Mouse (Mus musculus) cerebellum, adult 2 months (tissue): ENCODE measurements at regions not wholly inside any gene's neighbourhood (a gene's known extent, or its start where the extent isn't known, plus 50 kb on each side); places are given as distances from the start of the nearest gene placed in this dataset.

Experiments used
- DNase-seq, 2 experiments: peaks; one replicate each; pipeline ENCODE4 v3.0.0; 2021
- H3K27ac ChIP-seq: fragments of 200-500 bp; 2 replicates; pipeline ENCODE4 v1.5.1; 2012; ENCODE audit warnings: low read length, control low read depth, inconsistent platforms; ENCODE audit not compliant: insufficient read depth
- H3K27me3 ChIP-seq: fragments of 200-500 bp; 2 replicates; pipeline ENCODE4 v1.6.1; 2012; ENCODE audit warnings: inconsistent platforms, mild to moderate bottlenecking, low read length, moderate library complexity; ENCODE audit not compliant: control insufficient read depth, insufficient read depth
- H3K4me1 ChIP-seq: fragments of 200-500 bp; 2 replicates; pipeline ENCODE4 v1.6.1; 2011; ENCODE audit warnings: low read length; ENCODE audit not compliant: control insufficient read depth, insufficient read depth
- H3K4me3 ChIP-seq: fragments of 200-500 bp; replicated peaks from 2 replicates; pipeline ENCODE3; 2011; ENCODE audit warnings: mild to moderate bottlenecking, low read depth, low read length, control low read depth; ENCODE audit not compliant: insufficient read depth
- CTCF ChIP-seq: fragments of 200-500 bp; IDR thresholded peaks from 2 replicates; pipeline ENCODE4 v1.5.1; 2011; ENCODE audit warnings: low read depth, mild to moderate bottlenecking, control low read depth, low read length, moderate library complexity, borderline replicate concordance; ENCODE audit not compliant: insufficient read depth
- POLR2A ChIP-seq: fragments of 200-500 bp; IDR thresholded peaks from 2 replicates; pipeline ENCODE4 v1.6.1; 2011; ENCODE audit warnings: low read length, control low read depth, borderline replicate concordance; ENCODE audit not compliant: insufficient read depth
- WGBS: fragments of 180-500 bp; shearing (Covaris S2); methylation state at CpG from one replicate; pipeline ENCODE4 v1.1.7; 2018; 5-methylcytosine and 5-hydroxymethylcytosine counted together

DNA sequence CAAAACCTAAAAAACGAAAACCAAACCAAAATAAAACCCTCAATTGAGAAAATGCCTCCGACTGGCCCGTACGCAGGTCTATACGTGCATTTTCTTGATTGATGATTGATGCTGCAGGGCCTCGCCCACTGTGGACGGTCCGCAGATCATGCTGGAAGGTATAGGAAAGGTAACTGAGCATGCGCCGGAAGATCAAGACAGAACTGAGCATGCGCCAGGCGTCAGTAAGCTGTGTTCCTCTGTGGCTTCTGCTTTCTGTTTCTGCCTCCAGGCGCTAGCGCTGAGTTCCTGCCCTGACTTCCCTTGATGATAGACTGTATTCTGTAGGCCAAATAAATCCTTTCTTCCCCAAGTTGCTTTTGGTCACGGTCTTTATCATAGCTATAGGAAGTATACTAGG is 264.6 kb upstream of the Kazn start:
- 97% methylated on average over 15 of the region's 15 CpGs for WGBS
- DNase-seq: no peak
- Histone ChIP-seq H3K4me1 (no peaks in the 10 kb centered on the region; the same call in 1 of the 2 replicates), H3K27ac (no peak overlapping the region), H3K27me3 (no peaks in the 10 kb centered on the region), H3K4me3 (no peak overlapping the region)
- no peak for TF ChIP-seq POLR2A
- TF ChIP-seq CTCF: no peak

- TF ChIP-seq CTCF: no peak
- no peak for TF ChIP-seq POLR2A
- WGBS: 39% methylated on average over 8 of the region's 8 CpGs
- no peaks in the 10 kb centered on the region for H3K27me3 ChIP-seq
- DNase-seq: no peak
- no peak overlapping the region for H3K27ac ChIP-seq
- no peaks in the 10 kb centered on the region; the same call in 1 of the 2 replicates for H3K4me1 ChIP-seq
- H3K4me3 ChIP-seq: no peak overlapping the region
Measured at GRCm38 (mm10) chr4:142501177-142501576, 262.0 kb upstream of the Kazn start.

- peak in 1 of 2 experiments; percentile 8 for DNase-seq
- H3K27ac ChIP-seq: no peak overlapping the region
- H3K27me3 ChIP-seq: no peaks in the 10 kb centered on the region
- TF ChIP-seq CTCF (no peak), POLR2A (no peak)
- 20% methylated on average over 7 of the region's 7 CpGs for WGBS
- no peak overlapping the region for H3K4me3 ChIP-seq
- H3K4me1 ChIP-seq: no peaks in the 10 kb centered on the region; the same call in 1 of the 2 replicates
Measured at GRCm38 (mm10) chr4:142500541-142500940, 261.3 kb upstream of the Kazn start.

DNA sequence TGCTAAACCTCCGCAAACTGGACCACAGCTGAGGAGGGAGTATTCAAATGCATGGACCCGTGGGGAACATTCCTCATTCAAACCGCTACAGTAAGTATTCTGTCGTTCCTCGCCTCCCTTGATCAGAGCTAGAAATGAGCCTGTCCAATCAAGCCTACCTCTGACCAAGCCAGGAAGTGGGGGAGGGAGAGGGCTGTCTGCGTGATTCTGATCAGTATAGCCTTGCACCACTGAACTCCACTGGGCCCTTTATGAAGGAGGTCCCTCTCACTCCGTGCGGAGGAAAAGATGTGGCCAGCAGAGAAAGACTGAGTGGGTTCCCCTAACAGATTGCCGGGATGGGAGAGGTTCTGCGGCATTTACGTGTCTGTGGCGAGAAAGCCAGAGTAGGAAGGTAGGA is 257.4 kb upstream of the Kazn start:
- H3K27me3 ChIP-seq: no peaks in the 10 kb centered on the region
- TF ChIP-seq CTCF: no peak
- TF ChIP-seq POLR2A: no peak
- H3K4me1 ChIP-seq: no peaks in the 10 kb centered on the region; the same call in 1 of the 2 replicates
- no peak overlapping the region for H3K4me3 ChIP-seq
- no peak overlapping the region for H3K27ac ChIP-seq
- DNase-seq: no peak
- 84% methylated on average over 12 of the region's 12 CpGs for WGBS

GRCm38 (mm10) chr4:142492926-142493492 is 253.8 kb upstream of the Kazn start:
- no peak overlapping the region for H3K27ac ChIP-seq
- DNase-seq: no peak
- H3K4me3 ChIP-seq: no peak overlapping the region
- H3K27me3 ChIP-seq: no peaks in the 10 kb centered on the region
- TF ChIP-seq POLR2A (no peak), CTCF (no peak)
- H3K4me1 ChIP-seq: no peaks in the 10 kb centered on the region
- WGBS: 74% methylated on average over 10 of the region's 10 CpGs

- TF ChIP-seq POLR2A: no peak
- TF ChIP-seq CTCF: no peak
- DNase-seq: no peak
- Histone ChIP-seq H3K27me3 (no peaks in the 10 kb centered on the region), H3K4me1 (no peaks in the 10 kb centered on the region), H3K4me3 (no peak overlapping the region), H3K27ac (no peak overlapping the region)
- WGBS: 89% methylated on average over 4 of the region's 4 CpGs
Measured at GRCm38 (mm10) chr4:142485784-142486423, 246.7 kb upstream of the Kazn start.

- WGBS: 49% methylated on average over 10 of the region's 10 CpGs
- peaks cover 22% of the 10 kb centered on the region for H3K4me1 ChIP-seq
- peak in 1 of 2 experiments; percentile 23 for DNase-seq
- TF ChIP-seq CTCF (no peak), POLR2A (no peak)
- H3K27ac ChIP-seq: peak overlapping the region; percentile 15
- peak overlapping the region; percentile 47 for H3K4me3 ChIP-seq
- no peaks in the 10 kb centered on the region for H3K27me3 ChIP-seq
Measured at GRCm38 (mm10) chr4:142475632-142476031, 236.4 kb upstream of the Kazn start.

- peaks cover 29% of the 10 kb centered on the region for H3K4me1 ChIP-seq
- H3K27me3 ChIP-seq: no peaks in the 10 kb centered on the region
- no peak overlapping the region for H3K27ac ChIP-seq
- 46% methylated on average over 7 of the region's 7 CpGs for WGBS
- DNase-seq: no peak
- H3K4me3 ChIP-seq: no peak overlapping the region
- no peak for TF ChIP-seq POLR2A
- no peak for TF ChIP-seq CTCF
Measured at GRCm38 (mm10) chr4:142474626-142475025, 235.4 kb upstream of the Kazn start.
